Mouse (Mus musculus) heart, adult 9 months (tissue): ENCODE measurements at regions not wholly inside any gene's neighbourhood (a gene's known extent, or its start where the extent isn't known, plus 50 kb on each side); places are given as distances from the start of the nearest gene placed in this dataset.
"Not testable (repeated sequence)": the region's sequence is repeated elsewhere in the genome, so short reads cannot be mapped to it uniquely, and the experiment has no call there.

ENCODE experiments used
- DNase-seq, 2 experiments: peaks; one replicate each; pipeline ENCODE4 v3.0.0; 2022; ENCODE audit warnings: low spot score in 2 of 2

DNA sequence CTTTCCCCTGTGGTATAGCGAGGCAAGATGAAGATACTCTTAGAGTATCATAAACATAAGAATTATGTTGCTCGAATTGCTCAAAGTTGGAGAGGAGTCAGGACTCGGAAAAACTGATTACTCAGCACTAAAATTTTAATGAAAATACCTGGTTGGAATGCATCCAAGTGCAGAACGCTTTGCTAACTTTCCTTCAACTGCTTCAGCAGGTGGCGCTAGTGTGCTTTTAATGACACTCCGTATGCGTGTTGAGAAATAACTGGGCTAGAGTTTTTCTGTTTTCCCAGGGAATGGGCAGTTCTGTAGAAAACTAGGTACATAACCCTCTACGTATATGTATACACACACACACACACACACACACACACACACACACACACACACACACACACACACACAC is 221.0 kb downstream of the Grxcr1 start:
- no peak for DNase-seq

DNA sequence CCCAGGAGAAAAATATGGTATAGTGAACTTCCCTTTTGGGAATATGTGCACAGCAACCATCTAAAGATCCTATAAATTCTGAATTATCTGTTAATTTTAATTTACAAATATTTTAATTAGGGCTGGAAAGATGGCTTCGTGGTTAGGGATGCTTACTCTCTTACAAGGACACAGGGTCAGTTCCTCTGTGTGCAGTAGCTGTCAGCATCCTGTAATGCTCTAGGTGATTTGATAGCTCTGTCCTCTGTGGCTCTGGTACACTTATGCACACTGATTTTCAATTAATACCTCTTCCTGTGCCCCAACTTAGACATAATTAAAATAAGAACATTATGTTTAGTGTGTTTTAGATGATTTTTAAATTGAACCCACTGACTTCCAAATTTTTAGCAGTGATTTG is 221.8 kb downstream of the Grxcr1 start:
- no peak for DNase-seq

DNA sequence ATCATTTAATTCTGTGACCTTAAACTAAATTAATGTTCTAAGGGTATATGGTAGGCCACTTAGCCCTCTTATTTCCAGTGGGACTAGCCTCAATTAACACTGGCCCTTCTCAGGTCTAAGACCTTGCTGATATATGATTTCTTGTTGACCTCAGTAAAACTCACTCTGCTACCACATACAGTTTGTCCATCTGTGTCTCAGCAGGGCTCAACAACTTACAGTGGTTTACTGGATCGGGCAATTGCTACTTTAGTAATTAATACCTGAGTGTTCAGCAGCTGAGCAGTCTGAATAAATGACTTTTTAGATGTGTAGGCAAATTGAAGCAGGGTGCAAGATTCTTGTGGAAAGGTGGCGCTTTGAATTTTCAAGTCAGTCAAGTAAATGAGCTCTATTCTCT is 222.5 kb downstream of the Grxcr1 start:
- no peak for DNase-seq

DNA sequence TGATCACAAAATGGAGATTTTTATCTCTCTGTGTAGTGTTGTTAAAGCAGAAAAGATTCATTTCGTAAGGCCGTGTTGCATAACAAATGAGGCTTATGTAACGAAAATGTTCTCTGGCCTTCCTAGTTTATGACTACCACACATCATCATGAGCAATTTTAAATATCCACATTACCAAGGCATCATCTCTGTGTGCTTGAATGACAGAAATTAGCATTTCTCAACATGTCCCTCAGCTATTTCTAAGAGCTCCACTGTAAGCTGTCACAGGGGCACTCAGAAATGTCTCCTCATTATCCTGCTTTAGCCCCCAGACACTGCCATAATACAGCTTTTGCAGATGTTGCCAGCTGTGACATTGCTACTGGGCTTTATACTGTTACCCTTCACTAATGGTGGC is 232.6 kb downstream of the Grxcr1 start:
- no peak for DNase-seq

DNA sequence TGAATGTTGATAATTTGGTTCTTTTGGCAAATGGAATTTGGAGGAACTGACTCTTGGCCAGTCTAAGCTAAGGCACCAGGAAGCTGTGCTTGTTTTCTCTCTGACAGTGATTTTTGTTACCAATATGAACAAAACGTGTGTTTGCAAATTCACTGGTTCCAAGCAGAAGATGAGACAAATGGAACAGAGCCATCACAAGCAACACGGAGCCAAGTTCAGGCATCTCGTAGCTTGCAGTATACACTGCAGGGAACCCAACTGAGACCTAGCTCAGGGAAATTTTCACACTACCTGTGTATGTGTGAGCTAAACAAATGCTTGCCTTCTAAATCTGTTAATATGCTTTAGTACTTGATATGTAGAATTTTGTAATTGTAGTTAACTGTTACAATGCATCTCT is 242.6 kb downstream of the Grxcr1 start:
- no peak for DNase-seq

DNA sequence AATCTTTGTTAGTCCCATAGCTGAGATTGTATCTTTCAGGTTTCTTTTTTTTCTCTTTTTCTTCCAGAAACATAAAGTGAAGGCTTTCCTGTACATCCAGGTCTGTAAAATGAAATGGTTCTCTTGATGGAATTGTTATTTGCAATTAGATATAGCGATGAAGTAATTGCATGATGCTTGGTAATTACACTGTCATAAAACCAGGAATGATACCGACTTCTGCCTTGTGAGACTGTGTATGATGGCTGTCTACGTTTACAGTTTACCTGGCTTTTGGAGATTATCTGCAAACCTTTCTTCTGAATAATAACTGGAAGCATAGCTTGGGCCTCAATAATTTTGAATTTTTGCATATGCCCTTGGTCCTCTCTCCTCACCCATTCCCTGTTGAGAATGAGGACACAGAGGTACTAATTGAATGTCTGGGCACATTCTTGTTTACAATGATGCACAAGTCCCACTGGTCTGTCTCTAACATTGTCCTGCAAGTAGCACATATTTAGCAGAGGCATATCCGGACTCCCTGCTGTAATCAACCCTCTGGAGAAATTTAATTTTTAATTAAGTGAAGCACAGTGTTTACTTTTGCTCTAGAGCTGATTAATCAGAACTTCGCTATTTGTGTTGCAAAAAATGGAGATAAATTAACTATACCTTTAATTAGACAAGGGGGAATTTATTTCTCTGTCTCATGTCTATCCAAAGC is 244.1 kb downstream of the Grxcr1 start:
- DNase-seq: no peak

DNA sequence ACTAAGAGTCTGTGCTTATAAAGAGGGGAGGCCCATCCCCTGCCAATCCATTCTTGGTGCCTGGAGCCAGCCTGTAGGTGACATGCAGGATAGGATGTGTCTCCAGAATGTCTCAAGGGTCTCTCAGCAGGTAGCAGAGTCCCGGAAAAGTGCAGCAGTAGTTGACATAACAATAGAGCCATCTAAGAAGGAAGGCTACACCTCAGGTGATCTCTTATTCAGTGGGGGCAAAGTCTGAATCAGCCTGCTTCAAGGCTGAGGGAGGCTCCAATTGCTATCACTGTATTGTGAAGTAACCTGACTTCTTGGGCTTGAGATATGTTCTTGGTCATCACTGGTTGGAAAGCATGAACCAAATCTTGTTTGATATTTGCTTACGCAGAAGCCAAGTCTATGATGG is 264.1 kb downstream of the Grxcr1 start:
- not testable (repeated sequence) for DNase-seq

DNA sequence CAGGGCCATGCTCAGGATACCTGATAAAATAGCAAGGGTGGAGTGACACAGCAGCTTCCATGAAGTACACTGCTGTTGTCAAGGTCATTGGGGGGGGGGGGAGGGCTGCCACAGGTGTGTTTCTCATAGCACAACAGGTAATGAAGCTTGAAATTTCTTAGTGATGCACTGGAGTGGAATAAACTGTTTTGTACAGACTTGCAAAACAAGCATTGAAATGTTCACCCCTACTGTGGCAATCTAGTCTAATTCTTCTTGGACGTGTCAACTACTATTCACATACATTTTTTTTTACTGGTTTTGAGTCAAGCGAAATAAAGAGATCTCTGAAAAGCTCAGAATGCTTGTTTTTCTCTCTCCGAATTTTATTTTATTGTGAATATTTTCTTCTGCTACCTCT is 281.6 kb downstream of the Grxcr1 start:
- no peak for DNase-seq

DNA sequence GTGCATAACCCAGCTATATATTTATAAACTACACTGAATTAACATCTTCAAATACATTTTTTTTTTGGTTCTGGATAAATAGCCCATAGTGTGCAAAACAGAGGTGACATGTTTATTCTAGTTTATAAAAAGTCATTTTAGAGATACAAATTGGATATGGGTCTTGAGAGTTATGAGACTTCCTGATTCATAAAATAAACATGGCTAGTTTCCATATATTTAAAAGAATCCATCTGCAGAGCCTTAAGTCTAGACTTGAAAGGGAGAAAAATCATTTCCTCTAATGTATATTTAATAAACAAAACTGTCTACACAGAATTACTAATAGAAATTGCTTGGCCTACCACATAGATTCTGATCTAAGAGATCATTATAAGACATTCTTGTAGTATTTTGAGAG is 287.3 kb downstream of the Grxcr1 start:
- DNase-seq: no peak

DNA sequence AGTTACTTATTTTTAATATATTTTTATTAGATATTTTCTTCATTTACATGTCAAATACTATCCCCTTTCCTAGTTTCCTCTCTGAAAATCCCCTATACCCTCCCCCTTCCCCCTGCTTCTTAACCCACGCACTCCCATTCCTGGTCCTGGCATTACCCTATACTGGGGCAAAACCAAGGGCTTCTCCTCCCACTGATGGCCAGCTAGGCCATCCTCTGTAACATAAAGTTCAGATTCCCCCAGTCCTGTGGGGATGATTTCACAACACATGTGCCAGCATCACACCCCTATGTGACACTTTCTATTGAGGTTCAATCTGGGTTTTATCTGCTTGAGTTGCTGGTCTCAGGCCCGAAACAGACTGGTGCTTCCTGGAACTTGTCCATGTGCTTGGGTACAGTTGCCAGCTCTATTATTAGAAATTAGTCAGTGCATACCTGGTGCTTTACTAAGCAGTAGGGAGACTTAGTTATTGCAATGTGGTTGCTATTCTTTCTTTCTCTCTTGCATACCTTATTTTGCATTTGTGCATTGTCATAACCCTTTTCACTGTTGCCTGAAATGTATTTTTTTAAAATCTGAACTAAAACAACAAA is 295.5 kb downstream of the Grxcr1 start:
- peak; percentile 10 to 66 for DNase-seq

DNA sequence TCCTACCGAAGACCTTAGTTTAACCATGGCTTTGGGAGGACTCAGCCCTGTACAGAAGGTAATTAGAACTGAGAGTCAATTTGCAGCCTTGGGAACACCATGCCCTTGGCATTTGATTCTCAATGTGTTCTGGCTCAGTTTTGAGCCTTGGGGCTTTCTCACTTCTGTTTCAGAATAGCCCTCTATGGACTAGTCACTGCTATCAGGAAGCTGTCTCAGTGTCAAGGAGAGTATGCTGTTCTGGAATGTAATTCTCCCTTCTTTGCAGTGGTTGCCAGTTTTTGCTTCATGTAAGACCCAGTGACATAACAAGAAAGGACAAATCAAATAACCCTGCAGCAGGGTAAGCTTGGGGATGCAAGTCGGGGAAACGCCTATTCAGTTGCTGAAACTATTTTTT is 297.7 kb downstream of the Grxcr1 start:
- DNase-seq: no peak

DNA sequence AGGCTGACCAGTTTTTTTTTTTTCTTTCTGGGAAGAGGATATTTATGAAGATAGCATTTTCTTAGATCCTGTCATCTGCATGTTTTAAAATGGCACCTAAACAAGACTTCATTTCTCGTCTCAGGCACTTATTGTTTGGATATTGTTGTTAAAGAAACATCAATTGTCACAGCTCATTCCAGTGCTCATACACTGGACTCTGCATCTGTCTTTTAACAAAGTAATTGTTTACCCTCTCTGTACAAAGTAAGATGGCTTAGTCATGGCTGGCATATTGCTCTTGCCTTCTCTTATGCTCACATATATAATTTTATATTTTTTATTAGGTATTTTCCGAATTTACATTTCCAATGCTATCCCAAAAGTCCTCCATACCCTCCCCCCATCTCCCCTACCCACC is 298.2 kb downstream of the Grxcr1 start:
- DNase-seq: no peak

DNA sequence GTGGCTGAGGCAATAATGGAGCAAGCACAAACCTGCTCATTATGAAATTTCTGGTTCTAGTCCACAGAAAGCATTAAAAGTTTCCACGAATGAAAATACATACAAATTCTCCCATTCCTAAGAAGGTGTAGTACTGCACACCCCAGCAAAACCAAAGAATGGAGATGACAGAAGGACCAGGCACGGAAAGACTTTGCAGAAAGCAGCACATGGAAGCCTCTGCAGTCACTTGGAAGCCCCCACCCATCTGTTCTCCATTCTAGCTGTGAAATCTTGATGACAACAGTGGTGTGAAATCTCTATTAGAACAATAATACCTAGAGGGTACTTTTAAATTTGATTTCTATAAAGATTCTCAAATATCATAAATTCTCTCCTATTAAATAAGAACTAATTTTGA is 319.3 kb downstream of the Grxcr1 start:
- no peak for DNase-seq

DNA sequence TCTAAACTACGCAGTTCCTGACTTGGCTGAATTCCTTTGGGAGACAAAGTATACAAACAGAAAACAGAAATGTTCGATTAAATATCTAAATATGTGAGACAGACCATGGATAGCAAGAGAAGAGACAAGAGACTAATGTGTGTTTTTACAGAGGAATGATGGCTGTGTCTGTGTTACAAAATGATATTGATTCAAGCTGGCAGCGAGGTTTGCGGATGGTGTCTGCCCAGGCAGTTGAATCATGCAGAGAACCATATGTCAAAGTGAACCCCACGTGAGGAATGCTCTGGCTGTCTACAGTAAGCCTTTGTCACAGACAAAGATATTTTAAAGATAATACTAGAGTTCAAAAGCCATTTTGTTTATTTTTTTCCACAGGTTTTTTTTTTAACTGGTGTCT is 320.2 kb downstream of the Grxcr1 start:
- no peak for DNase-seq

DNA sequence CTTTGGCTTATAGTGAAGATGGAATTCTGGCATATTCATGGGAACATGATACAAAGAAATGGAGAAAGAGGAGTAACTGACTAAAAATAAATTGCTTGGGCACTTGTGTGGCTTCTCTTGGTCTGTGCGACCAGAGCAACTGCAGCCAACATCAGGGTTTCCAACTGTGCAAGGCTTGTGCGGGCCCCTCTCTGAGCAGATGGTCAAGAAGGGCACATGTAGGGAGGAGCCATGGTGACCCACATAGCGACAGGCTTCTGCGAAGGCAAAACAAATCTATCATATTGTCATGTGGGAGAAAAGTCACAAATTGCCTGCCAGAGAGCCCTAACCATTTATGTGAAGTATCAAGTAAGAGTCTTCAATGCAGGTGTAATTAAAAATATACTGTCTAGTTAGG is 321.6 kb downstream of the Grxcr1 start:
- no peak for DNase-seq

DNA sequence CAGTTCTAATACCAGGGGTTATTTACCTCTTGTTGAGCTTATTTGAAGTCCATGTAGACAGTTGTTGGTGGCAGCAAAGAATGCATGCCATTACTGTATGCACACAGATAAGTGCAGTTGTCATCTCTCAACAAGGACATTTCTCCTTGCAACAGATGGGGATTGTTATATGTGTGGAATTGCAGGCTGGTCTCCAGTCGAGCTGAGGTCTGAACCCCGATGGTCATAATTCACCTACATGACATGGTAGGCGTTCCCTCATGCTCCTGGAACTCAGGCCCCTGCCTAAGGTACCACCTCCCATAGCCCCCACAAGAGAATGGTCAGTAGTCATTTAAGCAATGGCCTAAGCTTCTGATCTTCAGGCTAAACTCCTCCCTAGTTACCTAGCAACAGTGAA is 322.2 kb downstream of the Grxcr1 start:
- DNase-seq: not testable (repeated sequence)

DNA sequence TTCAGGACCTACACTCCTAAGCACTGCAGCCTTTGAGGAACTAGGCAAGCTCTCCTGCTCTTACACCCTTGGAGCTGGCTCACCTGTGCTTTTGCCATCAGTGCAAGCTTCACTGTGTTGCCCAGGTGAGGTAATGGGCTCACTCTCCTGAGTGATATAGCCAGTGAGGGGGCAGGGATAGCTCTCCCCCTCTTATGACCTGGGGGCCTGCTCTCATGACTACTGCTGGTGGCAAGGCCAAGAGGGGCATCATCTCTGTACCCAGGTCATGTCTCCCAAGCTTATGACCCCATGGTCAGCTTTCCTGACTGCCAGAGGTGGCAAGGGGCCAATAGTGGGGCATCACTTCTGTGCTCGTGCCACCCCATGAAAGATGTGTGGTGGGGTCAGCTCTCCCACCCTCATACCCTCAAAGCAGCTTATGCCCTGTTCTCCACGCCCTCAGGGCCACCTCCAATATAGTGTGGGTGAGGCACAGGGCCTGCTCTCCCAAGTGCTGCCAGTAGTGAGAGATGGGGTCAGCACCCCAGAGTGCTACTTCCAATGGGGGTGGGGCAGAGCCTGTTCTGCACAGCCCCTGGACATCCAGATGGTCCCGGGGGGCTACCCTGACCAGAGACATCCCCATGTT is 330.1 kb downstream of the Grxcr1 start:
- DNase-seq: no peak

DNA sequence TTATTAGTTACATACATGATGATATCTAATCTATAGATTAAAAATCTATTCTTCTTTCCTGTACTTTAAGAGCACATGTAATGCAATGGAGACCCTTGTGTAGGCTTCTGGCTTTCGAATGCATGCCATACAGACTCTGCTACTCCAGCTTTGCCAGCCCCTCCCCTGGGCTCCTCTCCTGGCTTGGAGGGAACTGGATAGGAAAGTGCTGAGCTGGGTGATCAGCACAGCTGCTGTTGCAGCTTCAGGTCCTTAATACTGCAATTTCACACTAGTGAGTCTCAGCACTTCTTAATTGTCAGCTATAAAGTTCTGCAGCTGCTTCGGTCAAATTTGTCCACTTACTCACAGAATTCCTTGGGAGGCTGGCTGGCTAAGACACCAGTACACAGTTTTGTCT is 341.4 kb downstream of the Grxcr1 start:
- DNase-seq: no peak
